Mouse (Mus musculus) heart, postnatal 14 days (tissue): ENCODE data around the gene Ap2m1. TPM values are rescaled to one million over a fixed set of nuclear protein-coding genes. Genes with fewer than 3 reads are reported as not detected.

Experiments
- DNase-seq, 2 experiments: peaks; one replicate each; pipeline ENCODE4 v3.0.0; 2021 to 2022
- intact Hi-C: fragments of 180-260 bp; cut with DNase I; formaldehyde crosslinking; loops from one replicate; pipeline ENCODE4 v1.15.1; 2025
- total RNA-seq, 2 experiments: library from RNA; stranded (reverse); gene quantifications; 2 replicates each; pipeline ENCODE4 v1.2.3; 2021

The Ap2m1 gene
- total RNA-seq, 2 experiments from 2014 or later = 218 to 220 TPM

GRCm38 (mm10) chr16:20517701-20518374, 17.4 kb upstream of the Ap2m1 start:
- peak; percentile 35 to 51 for DNase-seq
- intact Hi-C loops = loop anchor here (2.0 to 5.0 kb wide), 2 partner anchors 19 to 94 kb away; partner anchors contain the start of genes Alg3, Eef1akmt4, Eif2b5 and Gm49333

GRCm38 (mm10) chr16:20523886-20524285, 11.4 kb upstream of the Ap2m1 start:
- DNase-seq = no peak
- intact Hi-C loops = no loop called here

GRCm38 (mm10) chr16:20528779-20529178, 6.5 kb upstream of the Ap2m1 start:
- intact Hi-C loops = no loop called here
- no peak for DNase-seq

- intact Hi-C loops = no loop called here
- DNase-seq = no peak
Measured at GRCm38 (mm10) chr16:20529375-20529774, 5.9 kb upstream of the Ap2m1 start.

- no peak for DNase-seq
- intact Hi-C loops = no loop called here
Measured at GRCm38 (mm10) chr16:20530941-20531340, 4.3 kb upstream of the Ap2m1 start.

GRCm38 (mm10) chr16:20534617-20535295, 522 bp upstream of the Ap2m1 start:
- intact Hi-C loops = loop anchor here (5.0 kb wide), 1 partner anchor 32 kb away; no protein-coding TSS in a partner anchor
- no peak for DNase-seq

- intact Hi-C loops = loop anchor here (5.0 kb wide), 1 partner anchor 34 kb away; no protein-coding TSS in a partner anchor
- DNase-seq = no peak
Measured at GRCm38 (mm10) chr16:20536081-20536665, 895 bp downstream of the Ap2m1 start.

GRCm38 (mm10) chr16:20537071-20537471, 1.8 kb downstream of the Ap2m1 start:
- intact Hi-C loops = loop anchor here (5.0 kb wide), 1 partner anchor 35 kb away; no protein-coding TSS in a partner anchor
- DNase-seq = peak in 1 of 2 experiments; percentile 16

GRCm38 (mm10) chr16:20537601-20538320, 2.5 kb downstream of the Ap2m1 start:
- no peak for DNase-seq
- intact Hi-C loops = loop anchor here (5.0 kb wide), 1 partner anchor 35 kb away; no protein-coding TSS in a partner anchor

- intact Hi-C loops = loop anchor here (5.0 kb wide), 1 partner anchor 37 kb away; no protein-coding TSS in a partner anchor
- no peak for DNase-seq
Measured at GRCm38 (mm10) chr16:20539649-20540048, 4.4 kb downstream of the Ap2m1 start.

GRCm38 (mm10) chr16:20540438-20540837, 5.2 kb downstream of the Ap2m1 start:
- DNase-seq = no peak
- intact Hi-C loops = no loop called here

- no peak for DNase-seq
- intact Hi-C loops = loop anchor here (5.0 kb wide), 1 partner anchor 67 kb away; the partner anchor contains the start of genes Alg3, Eef1akmt4 and Gm49333
Measured at GRCm38 (mm10) chr16:20545696-20546095, 10.4 kb downstream of the Ap2m1 start.

- no peak for DNase-seq
- intact Hi-C loops = loop anchor here (5.0 kb wide), 1 partner anchor 65 kb away; the partner anchor contains the start of genes Alg3, Eef1akmt4 and Gm49333
Measured at GRCm38 (mm10) chr16:20547423-20547822, 12.1 kb downstream of the Ap2m1 start.

- intact Hi-C loops = loop anchor here (5.0 kb wide), 1 partner anchor 64 kb away; the partner anchor contains the start of genes Alg3, Eef1akmt4 and Gm49333
Measured at GRCm38 (mm10) chr16:20548096-20548948, 13.0 kb downstream of the Ap2m1 start, which contains the start of gene Abcf3. TSS of gene Abcf3 (plus strand) at chr16:20548577.

GRCm38 (mm10) chr16:20549161-20549560, 13.9 kb downstream of the Ap2m1 start:
- intact Hi-C loops = loop anchor here (5.0 kb wide), 1 partner anchor 63 kb away; the partner anchor contains the start of genes Alg3, Eef1akmt4 and Gm49333
- DNase-seq = no peak

More at GRCm38 (mm10) chr16:20548096-20548948, 13.0 kb downstream of the Ap2m1 start, which contains the start of gene Abcf3:
- DNase-seq = peak; percentile 96 to 97

- intact Hi-C loops = no loop called here
Measured at GRCm38 (mm10) chr16:20551691-20552090, 16.4 kb downstream of the Ap2m1 start.

GRCm38 (mm10) chr16:20552594-20552993, 17.3 kb downstream of the Ap2m1 start:
- intact Hi-C loops = no loop called here
- no peak for DNase-seq

More at GRCm38 (mm10) chr16:20551691-20552090, 16.4 kb downstream of the Ap2m1 start:
- DNase-seq = no peak

GRCm38 (mm10) chr16:20555000-20555399, 19.7 kb downstream of the Ap2m1 start:
- intact Hi-C loops = no loop called here
- DNase-seq = no peak

- intact Hi-C loops = no loop called here
Measured at GRCm38 (mm10) chr16:20557381-20557780, 22.1 kb downstream of the Ap2m1 start.

More at GRCm38 (mm10) chr16:20557381-20557780, 22.1 kb downstream of the Ap2m1 start:
- DNase-seq = no peak
